Comparison of ENCODE assay signal across 12 mouse cellular contexts in the genomic region with DNA sequence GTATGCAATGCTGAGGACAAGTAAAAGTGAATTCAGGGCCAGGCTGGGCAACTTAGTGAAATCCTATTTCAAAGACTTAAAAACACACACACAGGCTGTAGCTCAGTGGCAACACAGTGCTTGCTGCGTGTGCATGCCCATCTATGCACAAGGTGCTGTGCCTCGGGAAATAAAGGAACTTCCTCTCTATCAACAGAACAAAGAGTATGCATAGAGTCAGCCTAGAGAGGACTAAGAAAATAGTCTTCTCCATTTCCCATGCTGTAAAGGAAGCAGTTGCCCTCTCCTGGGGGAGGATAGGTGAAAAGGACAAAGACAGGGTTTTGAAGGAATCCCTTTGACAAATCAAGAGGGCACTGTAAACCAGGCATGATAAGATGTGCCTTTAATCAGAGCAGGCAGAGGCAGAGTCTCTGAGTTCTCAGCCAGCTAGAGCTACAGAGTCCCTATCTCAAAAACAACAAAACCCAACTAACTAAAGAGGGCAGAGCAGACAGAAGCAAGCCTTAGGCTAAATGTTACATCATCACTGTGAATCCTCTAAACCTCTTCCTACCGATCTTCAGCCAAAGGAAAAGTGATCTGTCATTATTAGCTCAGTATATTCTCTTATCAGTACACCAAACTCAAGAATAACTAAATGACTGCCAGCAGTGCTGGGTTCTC. TPM values are rescaled to one million over a fixed set of nuclear protein-coding genes. Genes with fewer than 3 reads are reported as not detected.
DNase-seq lines count a peak whose midpoint lies in the region; ATAC-seq lines count a peak whose summit lies in the region.
"Had no signal": no experiment of that assay in that cellular context is flagged by ENCODE, and none has a peak within 500 bp of the region (broad histone marks: within the 10 kb centered on the region; RNA-seq: fewer than 3 reads in every experiment).

No protein-coding gene starts in this region.

- no peak overlapping the region for H3K4me2 ChIP-seq in hindbrain, embryonic 13.5 days
- H3K4me2 ChIP-seq in hindbrain, embryonic 12.5 days (replicated peaks): no peak overlapping the region

- whole genome bisulfite sequencing in hindbrain, embryonic 13.5 days: 58% methylated on average over 3 of the region's 3 CpGs
- WGBS in hindbrain, embryonic 12.5 days: 61% methylated on average over 3 of the region's 3 CpGs

- no peak overlapping the region for H3K4me3 ChIP-seq in hindbrain, embryonic 13.5 days
- H3K4me3 ChIP-seq in hindbrain, embryonic 12.5 days: no peak overlapping the region
- H3K4me3 ChIP-seq: left cerebral cortex, adult 2 months had no signal

- no peak overlapping the region for H3K9ac ChIP-seq in hindbrain, embryonic 13.5 days
- no peak overlapping the region for H3K9ac ChIP-seq in hindbrain, embryonic 12.5 days

- H3K27ac ChIP-seq in hindbrain, embryonic 13.5 days: 0 out of 2 replicates have a peak overlapping the region, but pooled peaks have one; percentile 13
- H3K27ac ChIP-seq in hindbrain, embryonic 12.5 days: no peak overlapping the region
- H3K27ac ChIP-seq: left cerebral cortex, adult 2 months had no signal

- DNase-seq in CD4-positive, CD25-positive, alpha-beta regulatory T cell, adult 2 months (ENCODE audit: low read depth, low spot score): peak; percentile 46
- DNase-seq in ZHBTc4 (ENCODE audit: low read depth, low spot score): peak; percentile 51
- no peak for DNase-seq in left cerebral cortex, adult 11 months (ENCODE audit: low spot score)
- DNase-seq: adrenal gland, adult 8-10 months; gastrocnemius, postnatal 36 days; kidney, postnatal 36 days; lung, adult 18-20 months had no signal

- no peaks in the 10 kb centered on the region for H3K36me3 ChIP-seq in hindbrain, embryonic 13.5 days
- no peaks in the 10 kb centered on the region for H3K36me3 ChIP-seq in hindbrain, embryonic 12.5 days

- ATAC-seq in hindbrain, embryonic 13.5 days (ENCODE audit: low FRiP score): no peak
- ATAC-seq in hindbrain, embryonic 12.5 days (ENCODE audit: low FRiP score): no peak
- 0 out of 2 replicates have a peak, but pooled peaks have one; percentile 56 for ATAC-seq in monocyte, adult 5-6 weeks (replicated peaks; ENCODE audit: insufficient number of reproducible peaks, low FRiP score, low TSS enrichment, poor library complexity, severe bottlenecking)
- ATAC-seq in activated CD4-positive, CD25-positive, alpha-beta regulatory T cell, adult 4 months: no peak

- peaks cover 30% of the 10 kb centered on the region for H3K4me1 ChIP-seq in hindbrain, embryonic 13.5 days (replicated peaks)
- H3K4me1 ChIP-seq in hindbrain, embryonic 12.5 days: peaks cover 8% of the 10 kb centered on the region

- H3K9me3 ChIP-seq in hindbrain, embryonic 13.5 days: no peaks in the 10 kb centered on the region
- H3K9me3 ChIP-seq in hindbrain, embryonic 12.5 days (replicated peaks): no peaks in the 10 kb centered on the region

- no peaks in the 10 kb centered on the region for H3K27me3 ChIP-seq in hindbrain, embryonic 13.5 days
- H3K27me3 ChIP-seq in hindbrain, embryonic 12.5 days: no peaks in the 10 kb centered on the region

RNA-seq across cellular contexts. Expression of a gene that starts 9.9 kb away (rescaled TPM):
- polyA plus RNA-seq in hindbrain, embryonic 13.5 days (2015; fragmentation: Nextera tagmentation; extraction: Ambion mirVana): 7.5 and 7.8 TPM in 2 replicates
- 10.6 TPM in 2 replicates for polyA plus RNA-seq in hindbrain, embryonic 12.5 days (2016; fragmentation: Nextera tagmentation; extraction: Ambion mirVana)
- not detected in 3 replicates for total RNA-seq in monocyte, adult 5-6 weeks (2017)
- not detected for polyA plus RNA-seq in activated CD4-positive, CD25-positive, alpha-beta regulatory T cell, adult 4 months (2017; shearing (Covaris generic))

RNA-seq across cellular contexts. Expression of a gene that starts 10.2 kb away (rescaled TPM):
- polyA plus RNA-seq in hindbrain, embryonic 13.5 days (2015; fragmentation: Nextera tagmentation; extraction: Ambion mirVana): 85.7 and 88.6 TPM in 2 replicates
- 87.8 and 92.0 TPM in 2 replicates for polyA plus RNA-seq in hindbrain, embryonic 12.5 days (2016; fragmentation: Nextera tagmentation; extraction: Ambion mirVana)
- total RNA-seq in monocyte, adult 5-6 weeks (2017): 29.7 to 37.9 TPM (median 35.9 TPM) in 3 replicates
- 1 to 10 TPM; 5.6 to 8.2 TPM for polyA plus RNA-seq in activated CD4-positive, CD25-positive, alpha-beta regulatory T cell, adult 4 months (2017; shearing (Covaris generic))
